Mouse (Mus musculus) ES-E14 (cell line): ENCODE data around the gene Mpp3. TPM values are rescaled to one million over a fixed set of nuclear protein-coding genes. Genes with fewer than 3 reads are reported as not detected.

ENCODE experiments used
- DNase-seq: peaks from one replicate; pipeline ENCODE4 v3.0.0-alpha.2; 2013; ENCODE audit warnings: low read depth, low spot score
- H3K27ac ChIP-seq: 2 replicates; pipeline ENCODE4 v1.5.1; 2012; ENCODE audit warnings: low read depth, mild to moderate bottlenecking, low read length, moderate library complexity, mixed read lengths; ENCODE audit not compliant: poor library complexity, insufficient read depth, severe bottlenecking
- H3K36me3 ChIP-seq: 2 replicates; pipeline ENCODE4 v1.6.1; 2012; ENCODE audit warnings: mild to moderate bottlenecking, low read length, moderate library complexity, mixed read lengths; ENCODE audit not compliant: control insufficient read depth, poor library complexity, insufficient read depth, severe bottlenecking
- H3K4me1 ChIP-seq, 2 experiments: fragments of 150-350 bp in 1 of 2; sonication (generic) in 1 of 2; 2 replicates each; pipeline ENCODE4 v1.6.1; 2012; ENCODE audit warnings: low read length in 2 of 2, mild to moderate bottlenecking in 1 of 2, mixed read lengths in 1 of 2; ENCODE audit not compliant: control insufficient read depth in 2 of 2, insufficient read depth in 2 of 2, poor library complexity in 1 of 2
- H3K4me3 ChIP-seq, 2 experiments: fragments of 150-350 bp in 1 of 2; sonication (generic) in 1 of 2; 2 replicates each; pipeline ENCODE4 v1.5.1; 2012; ENCODE audit warnings: low read length in 2 of 2, low read depth in 1 of 2, mild to moderate bottlenecking in 1 of 2, mixed read lengths in 1 of 2; ENCODE audit not compliant: insufficient read depth in 1 of 2, poor library complexity in 1 of 2, severe bottlenecking in 1 of 2
- H3K9ac ChIP-seq: 2 replicates; pipeline ENCODE4 v1.6.1; 2012; ENCODE audit warnings: low read depth, mild to moderate bottlenecking, low read length, mixed read lengths; ENCODE audit not compliant: poor library complexity, insufficient read depth, severe bottlenecking
- H3K9me3 ChIP-seq: fragments of 150-350 bp; sonication (generic); 2 replicates; pipeline ENCODE4 v1.6.1; 2012; ENCODE audit warnings: low read depth, mild to moderate bottlenecking, low read length; ENCODE audit not compliant: control insufficient read depth, insufficient read depth
- CHD2 ChIP-seq: IDR thresholded peaks from 2 replicates; pipeline ENCODE4 v1.6.1; 2014; ENCODE audit warnings: mild to moderate bottlenecking, low read depth, low read length, inconsistent platforms
- HCFC1 ChIP-seq: IDR thresholded peaks from 2 replicates; pipeline ENCODE4 v1.6.1; 2012; ENCODE audit warnings: low read length, inconsistent platforms, borderline replicate concordance; ENCODE audit not compliant: insufficient read depth
- MAFK ChIP-seq: IDR thresholded peaks from 2 replicates; pipeline ENCODE4 v1.6.1; 2014; ENCODE audit warnings: mild to moderate bottlenecking, low read depth, low read length, inconsistent platforms; ENCODE audit not compliant: insufficient read depth
- ZC3H11A ChIP-seq: IDR thresholded peaks from 2 replicates; pipeline ENCODE4 v1.6.1; 2012; ENCODE audit warnings: low read depth, mild to moderate bottlenecking, inconsistent platforms, low read length, borderline replicate concordance
- ZNF384 ChIP-seq: IDR thresholded peaks from 2 replicates; pipeline ENCODE4 v1.6.1; 2012; ENCODE audit warnings: low read depth, low read length, inconsistent platforms
- in situ Hi-C, 2 experiments: fragments of 600-800 bp; cut with MboI; formaldehyde crosslinking; loops; one replicate each; pipeline ENCODE4 v1.15.1; 2025; ENCODE audit warnings: low sequenced_read_pairs in 2 of 2, inconsistent platforms in 1 of 2; ENCODE audit not compliant: unreplicated experiment in 2 of 2
- total RNA-seq: library from RNA; depleted of rRNA; stranded (reverse); fragments of 300-350 nt; gene quantifications from 2 replicates; pipeline ENCODE4 v1.2.3, GENCODE M21; 2012

Gene Mpp3
- total RNA-seq, 1 experiment: 5.2 TPM

DNA sequence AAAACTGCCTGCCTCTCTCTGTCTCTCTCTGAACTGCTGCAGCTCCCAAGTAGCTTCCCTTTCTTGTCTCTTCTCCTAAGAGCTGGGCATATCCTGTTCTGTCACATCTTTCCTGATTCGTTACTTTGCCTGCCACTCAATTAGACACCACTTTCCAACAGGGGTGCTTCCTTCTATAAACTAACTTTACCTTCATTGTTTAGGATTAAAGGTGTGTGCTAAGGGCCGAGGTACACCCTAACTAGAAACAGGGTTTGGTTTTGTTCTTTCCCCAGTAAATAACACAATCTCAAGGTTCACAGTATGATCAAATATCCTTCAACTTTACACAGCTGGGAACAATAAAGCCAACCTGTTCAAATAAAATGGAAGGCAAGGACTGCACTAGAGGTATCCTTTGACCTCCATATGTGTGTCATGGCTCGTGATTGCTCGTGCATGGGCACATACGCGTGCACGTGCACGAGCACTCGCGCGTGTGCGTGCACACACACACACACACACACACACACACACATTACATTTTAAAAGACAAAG, 4.9 kb upstream of the Mpp3 start:
- no peak for TF ChIP-seq CHD2
- no peak for TF ChIP-seq HCFC1
- TF ChIP-seq MAFK: no peak
- no peak for TF ChIP-seq ZNF384
- no peak for TF ChIP-seq ZC3H11A
- Histone ChIP-seq H3K27ac (no peak overlapping the region), H3K36me3 (no peaks in the 10 kb centered on the region), H3K4me3 (no peak overlapping the region), H3K9ac (no peak overlapping the region), H3K9me3 (no peaks in the 10 kb centered on the region), H3K4me1 (no peaks in the 10 kb centered on the region)
- DNase-seq: no peak
- in situ Hi-C loops: no loop called here

DNA sequence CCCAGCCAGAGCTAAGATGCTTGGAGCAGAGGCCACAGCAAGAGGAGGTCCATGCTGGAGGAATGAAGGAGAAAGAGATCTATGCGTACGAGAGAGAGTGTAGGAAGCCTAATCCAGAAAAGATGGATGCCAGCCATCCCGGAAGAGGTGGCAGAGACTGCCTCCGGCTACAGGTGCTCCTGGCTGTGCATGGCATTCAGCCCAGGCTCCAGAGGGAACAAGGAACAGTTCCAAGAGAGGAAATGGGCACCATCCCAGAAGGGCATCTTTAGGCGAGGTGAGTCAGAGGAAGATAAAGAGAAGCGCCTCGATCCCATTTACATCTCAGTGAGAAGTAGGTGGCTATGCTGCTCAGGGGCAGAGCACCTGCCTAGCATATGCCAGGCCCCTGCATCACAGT, 2.9 kb upstream of the Mpp3 start:
- no peaks in the 10 kb centered on the region for H3K9me3 ChIP-seq
- H3K27ac ChIP-seq: no peak overlapping the region
- no peak overlapping the region for H3K4me3 ChIP-seq
- no peak for DNase-seq
- no peak overlapping the region for H3K9ac ChIP-seq
- in situ Hi-C loops: no loop called here
- H3K36me3 ChIP-seq: no peaks in the 10 kb centered on the region
- no peak for TF ChIP-seq ZC3H11A
- TF ChIP-seq HCFC1: no peak
- TF ChIP-seq ZNF384: no peak
- TF ChIP-seq MAFK: no peak
- no peak for TF ChIP-seq CHD2
- H3K4me1 ChIP-seq: no peaks in the 10 kb centered on the region

DNA sequence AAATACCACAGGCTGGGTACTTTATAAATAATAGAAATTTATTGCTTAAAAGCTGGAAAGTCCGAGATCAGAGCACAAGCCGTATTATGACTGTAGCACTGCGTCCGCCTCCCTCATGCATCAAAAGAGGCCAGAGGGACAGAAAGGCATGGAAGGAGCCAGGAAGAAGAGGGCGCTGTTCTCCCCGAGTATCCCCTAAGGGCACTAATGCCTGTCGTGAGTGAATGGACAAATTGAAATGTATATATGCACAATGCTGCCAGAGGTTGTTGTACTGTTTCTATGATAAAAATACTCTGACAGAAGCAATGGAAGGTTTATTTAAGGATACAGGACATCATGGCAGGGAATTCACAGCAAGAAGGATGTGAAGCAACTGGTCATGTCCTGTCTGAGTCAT, 1.7 kb upstream of the Mpp3 start:
- no peak for DNase-seq
- H3K4me3 ChIP-seq: no peak overlapping the region
- no peak overlapping the region for H3K27ac ChIP-seq
- in situ Hi-C loops: no loop called here
- peaks cover 0 to 3% of the 10 kb centered on the region in 2 experiments; a peak in 1 of 4 replicates for H3K4me1 ChIP-seq
- no peak overlapping the region for H3K9ac ChIP-seq
- TF ChIP-seq ZNF384: no peak
- TF ChIP-seq CHD2: no peak
- TF ChIP-seq ZC3H11A: no peak
- H3K36me3 ChIP-seq: no peaks in the 10 kb centered on the region
- no peaks in the 10 kb centered on the region for H3K9me3 ChIP-seq

DNA sequence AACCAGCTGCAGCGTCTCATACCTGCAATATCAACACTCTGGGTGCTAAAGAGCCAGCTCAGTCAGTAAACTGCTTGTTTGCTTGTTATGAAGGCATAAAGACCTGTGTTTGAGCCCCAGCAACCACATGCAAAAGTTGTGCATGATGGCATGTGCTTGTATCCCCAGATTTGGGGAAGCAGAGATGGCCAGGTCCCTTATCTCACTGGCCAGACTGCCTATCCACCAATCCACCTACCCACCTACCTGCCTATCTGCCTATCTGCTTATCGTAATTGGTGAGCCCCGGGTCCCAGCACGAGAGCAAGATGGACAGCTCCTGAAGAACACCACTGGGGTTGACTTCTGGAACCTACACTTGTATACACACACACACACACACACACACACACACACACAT, 1.0 kb upstream of the Mpp3 start:
- H3K27ac ChIP-seq: no peak overlapping the region
- no peaks in the 10 kb centered on the region for H3K9me3 ChIP-seq
- TF ChIP-seq CHD2 (no peak), ZNF384 (no peak), HCFC1 (no peak), ZC3H11A (no peak), MAFK (no peak)
- H3K9ac ChIP-seq: no peak overlapping the region
- DNase-seq: no peak
- no peak overlapping the region for H3K4me3 ChIP-seq
- H3K36me3 ChIP-seq: no peaks in the 10 kb centered on the region; the same call in 1 of the 2 replicates
- H3K4me1 ChIP-seq: peaks cover 0 to 3% of the 10 kb centered on the region in 2 experiments; a peak in 1 of 4 replicates
- in situ Hi-C loops: no loop called here

DNA sequence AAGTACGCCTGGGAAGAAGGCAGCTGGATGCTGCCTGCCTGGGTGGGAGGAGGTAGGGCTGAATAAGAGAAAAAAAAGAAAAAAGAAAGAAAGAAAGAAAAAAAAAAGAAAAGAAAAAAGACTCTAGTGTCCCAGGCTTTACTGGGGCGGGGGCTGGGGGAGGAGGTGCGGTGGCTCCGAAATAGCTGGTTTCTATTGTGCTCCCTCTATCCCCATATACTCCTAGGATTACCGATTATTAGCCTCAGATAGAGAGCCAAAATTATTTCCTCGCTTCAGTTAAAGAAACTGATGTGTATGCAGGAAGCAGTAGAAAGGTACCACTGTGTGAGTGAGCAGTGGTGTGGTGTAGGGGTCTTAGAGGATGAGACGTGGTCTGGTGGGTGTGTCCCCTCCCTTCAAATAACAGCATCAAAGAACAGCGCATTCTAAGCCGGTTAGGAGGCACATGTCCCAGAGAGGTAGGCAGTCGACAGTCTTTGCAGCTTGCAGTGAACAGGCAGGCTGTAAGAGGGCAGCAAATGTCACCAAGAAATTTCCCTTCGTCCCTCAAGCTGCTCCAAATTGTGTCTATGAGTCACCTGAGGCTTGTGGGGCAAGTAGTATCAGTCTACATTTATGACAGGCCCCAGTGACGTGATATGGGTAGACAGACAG, 772 bp downstream of the Mpp3 start:
- Histone ChIP-seq H3K9ac (no peak overlapping the region), H3K27ac (no peak overlapping the region), H3K4me1 (peaks cover 0 to 3% of the 10 kb centered on the region in 2 experiments; a peak in 1 of 4 replicates), H3K36me3 (peaks cover 3% of the 10 kb centered on the region; the same call in 1 of the 2 replicates), H3K9me3 (no peaks in the 10 kb centered on the region), H3K4me3 (peak overlapping the region; percentile 76 to 98)
- DNase-seq: no peak
- no peak for TF ChIP-seq CHD2
- TF ChIP-seq ZNF384: no peak
- TF ChIP-seq MAFK: no peak
- TF ChIP-seq HCFC1: no peak
- TF ChIP-seq ZC3H11A: no peak
- in situ Hi-C loops: no loop called here
